In the genomic region with DNA sequence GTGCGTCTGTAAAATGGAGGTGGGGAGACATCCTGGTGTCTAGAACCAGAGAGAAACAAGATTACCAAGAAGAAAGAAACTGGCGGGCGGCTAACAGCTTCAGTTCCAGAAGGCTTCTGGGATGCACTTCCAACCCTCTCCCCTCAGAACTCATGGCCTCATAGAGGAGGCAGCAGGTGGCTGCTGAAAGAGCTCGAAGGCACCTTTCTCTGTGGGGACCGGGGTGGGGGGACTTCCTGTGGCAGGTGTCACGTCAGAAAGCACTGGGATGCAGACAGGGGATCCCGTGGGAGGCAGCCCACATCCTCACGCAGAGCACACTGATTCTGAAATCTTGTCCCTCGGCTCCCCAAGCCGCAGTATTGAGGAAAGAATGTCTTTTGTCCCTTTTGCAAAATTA, we compare ENCODE assay signal across 9 mouse cellular contexts. TPM values are rescaled to one million over a fixed set of nuclear protein-coding genes. Genes with fewer than 3 reads are reported as not detected.
A peak's percentile ranks its signal among the peaks of the same experiment; 100 is the strongest.
DNase-seq lines count a peak whose midpoint lies in the region; ATAC-seq and TF ChIP-seq lines count a peak whose summit lies in the region.
"Had no signal": no experiment of that assay in that cellular context is flagged by ENCODE, and none has a peak within 500 bp of the region (broad histone marks: within the 10 kb centered on the region; RNA-seq: fewer than 3 reads in every experiment).

No protein-coding gene starts in this region.

- no peaks in the 10 kb centered on the region for H3K36me3 ChIP-seq in kidney, postnatal 0 days (ENCODE audit: insufficient read depth, low read length)
- H3K36me3 ChIP-seq in embryonic facial prominence, embryonic 13.5 days = no peaks in the 10 kb centered on the region
- H3K36me3 ChIP-seq in hindbrain, embryonic 13.5 days = no peaks in the 10 kb centered on the region
- no peaks in the 10 kb centered on the region for H3K36me3 ChIP-seq in midbrain, postnatal 0 days (ENCODE audit: insufficient read depth, low read length)

- peaks cover 6% of the 10 kb centered on the region; the same call in 1 of the 2 replicates for H3K4me1 ChIP-seq in kidney, postnatal 0 days (replicated peaks; ENCODE audit: insufficient read depth, low read length)
- peaks cover 11% of the 10 kb centered on the region; the same call in 1 of the 2 replicates for H3K4me1 ChIP-seq in embryonic facial prominence, embryonic 13.5 days
- peaks cover 22% of the 10 kb centered on the region for H3K4me1 ChIP-seq in hindbrain, embryonic 13.5 days (replicated peaks)
- peaks cover 5% of the 10 kb centered on the region; the same call in 1 of the 2 replicates for H3K4me1 ChIP-seq in midbrain, postnatal 0 days (ENCODE audit: insufficient read depth, low read length)

- TF ChIP-seq CTCF in kidney, postnatal 0 days (IDR thresholded peaks at IDR 0.05; ENCODE audit: low read depth) = no peak
- no peak for TF ChIP-seq CTCF in midbrain, postnatal 0 days (IDR thresholded peaks at IDR 0.05)

- H3K4me3 ChIP-seq in kidney, postnatal 0 days (replicated peaks; ENCODE audit: low read depth, low read length) = peak overlapping the region; percentile 52; the same call in 1 of the 2 replicates
- peak overlapping the region; percentile 55 for H3K4me3 ChIP-seq in embryonic facial prominence, embryonic 13.5 days
- H3K4me3 ChIP-seq in hindbrain, embryonic 13.5 days = peak overlapping the region; percentile 52
- peak overlapping the region; percentile 55; the same call in 1 of the 2 replicates for H3K4me3 ChIP-seq in midbrain, postnatal 0 days (ENCODE audit: low read depth, low read length)

- no peak for ATAC-seq in kidney, postnatal 0 days (replicated peaks; ENCODE audit: low FRiP score, low read depth)
- ATAC-seq in embryonic facial prominence, embryonic 13.5 days (ENCODE audit: insufficient number of reproducible peaks, insufficient read depth, low FRiP score, low TSS enrichment, low read depth) = no peak
- ATAC-seq in hindbrain, embryonic 13.5 days (ENCODE audit: low FRiP score) = no peak
- no peak for ATAC-seq in midbrain, postnatal 0 days (ENCODE audit: low FRiP score)

- no peak overlapping the region for H3K9ac ChIP-seq in kidney, postnatal 0 days (ENCODE audit: low read depth, low read length)
- H3K9ac ChIP-seq in embryonic facial prominence, embryonic 13.5 days = no peak overlapping the region
- H3K9ac ChIP-seq in hindbrain, embryonic 13.5 days = peak overlapping the region; percentile 76; the same call in 1 of the 2 replicates
- peak overlapping the region; percentile 64; the same call in 1 of the 2 replicates for H3K9ac ChIP-seq in midbrain, postnatal 0 days (replicated peaks; ENCODE audit: low read length, poor library complexity, severe bottlenecking)

- H3K4me2 ChIP-seq in kidney, postnatal 0 days (ENCODE audit: low read length) = peak overlapping the region; percentile 94
- peak overlapping the region; percentile 95 for H3K4me2 ChIP-seq in embryonic facial prominence, embryonic 13.5 days
- H3K4me2 ChIP-seq in hindbrain, embryonic 13.5 days = peak overlapping the region; percentile 86
- peak overlapping the region; percentile 90 for H3K4me2 ChIP-seq in midbrain, postnatal 0 days (ENCODE audit: low read depth, low read length, poor library complexity, severe bottlenecking)

- H3K9me3 ChIP-seq in kidney, postnatal 0 days (replicated peaks; ENCODE audit: low read length) = no peaks in the 10 kb centered on the region
- no peaks in the 10 kb centered on the region for H3K9me3 ChIP-seq in embryonic facial prominence, embryonic 13.5 days
- H3K9me3 ChIP-seq in hindbrain, embryonic 13.5 days = no peaks in the 10 kb centered on the region
- no peaks in the 10 kb centered on the region for H3K9me3 ChIP-seq in midbrain, postnatal 0 days (ENCODE audit: low read length)

- H3K27me3 ChIP-seq in kidney, postnatal 0 days (ENCODE audit: insufficient read depth, low read length) = peaks cover 32% of the 10 kb centered on the region
- H3K27me3 ChIP-seq in embryonic facial prominence, embryonic 13.5 days = peaks cover 79% of the 10 kb centered on the region
- peaks cover 80% of the 10 kb centered on the region for H3K27me3 ChIP-seq in hindbrain, embryonic 13.5 days
- peaks cover 14% of the 10 kb centered on the region; the same call in 1 of the 2 replicates for H3K27me3 ChIP-seq in midbrain, postnatal 0 days (ENCODE audit: insufficient read depth, low read length)

- intact Hi-C loops in gastrocnemius, postnatal 14 days (cut with DNase I; ENCODE audit: low total_unique reads) = loop anchor here (10.0 kb wide), 1 partner anchor 99 kb away; no protein-coding TSS in a partner anchor

- no peak for DNase-seq in kidney, postnatal 0 days (ENCODE audit: low spot score)
- no peak for DNase-seq in kidney, adult 11 months
- DNase-seq in midbrain, postnatal 0 days (ENCODE audit: low spot score) = no peak
- DNase-seq in gastrocnemius, postnatal 4 days (ENCODE audit: low spot score in 2 of 2) = no peak
- DNase-seq in urinary bladder, postnatal 14 days (ENCODE audit: low spot score) = no peak
- no peak for DNase-seq in gastrocnemius, postnatal 14 days

- no peak overlapping the region for H3K27ac ChIP-seq in kidney, postnatal 0 days
- H3K27ac ChIP-seq in embryonic facial prominence, embryonic 13.5 days = no peak overlapping the region
- no peak overlapping the region for H3K27ac ChIP-seq in hindbrain, embryonic 13.5 days
- H3K27ac ChIP-seq in midbrain, postnatal 0 days (ENCODE audit: low read depth, low read length) = no peak overlapping the region

- 18% methylated on average over 10 of the region's 10 CpGs for WGBS in kidney, postnatal 0 days
- WGBS in embryonic facial prominence, embryonic 13.5 days = 16% methylated on average over 10 of the region's 10 CpGs
- 16% methylated on average over 10 of the region's 10 CpGs for WGBS in hindbrain, embryonic 13.5 days
- 31% methylated on average over 10 of the region's 10 CpGs for WGBS in midbrain, postnatal 0 days

RNA-seq across cellular contexts. Expression of gene Pax5, which starts 46.8 kb away (rescaled TPM):
- polyA plus RNA-seq in kidney, postnatal 0 days (2015; fragmentation: Nextera tagmentation; extraction: Ambion mirVana) = not detected in 2 replicates
- polyA plus RNA-seq in embryonic facial prominence, embryonic 13.5 days (2015; fragmentation: Nextera tagmentation; extraction: Ambion mirVana) = not detected in 2 replicates
- polyA plus RNA-seq in hindbrain, embryonic 13.5 days (2015; fragmentation: Nextera tagmentation; extraction: Ambion mirVana) = 2.8 and 6.1 TPM in 2 replicates
- 46.0 and 61.3 TPM in 2 replicates for total RNA-seq in midbrain, postnatal 0 days (2014; rRNA removed)
- polyA plus RNA-seq in midbrain, postnatal 0 days (2015; fragmentation: Nextera tagmentation; extraction: Ambion mirVana) = 3.0 and 3.4 TPM in 2 replicates
- total RNA-seq in gastrocnemius, postnatal 4 days (2021) = 1 to 10 TPM in 1 of 2 experiments, under 1 TPM in 1; 0.34 to 1.4 TPM
- under 1 TPM; 0.10 to 0.22 TPM for total RNA-seq in gastrocnemius, postnatal 14 days (2021)
- total RNA-seq: MEL had no signal

Comparison
In these comparisons a context has a peak if more than half of its experiments do, and no peak if none do; other contexts are left out.
1. H3K9ac ChIP-seq: peak in hindbrain, embryonic 13.5 days (single experiment) and midbrain, postnatal 0 days (single experiment); none in kidney, postnatal 0 days (single experiment) and embryonic facial prominence, embryonic 13.5 days (single experiment).
2. Peak in every context shown above with its lines, with median percentiles within 50 percentile points of each other: H3K4me2 ChIP-seq and H3K4me3 ChIP-seq.